Mouse (Mus musculus) MEL-GATA-1-ER (cell line): Measurements from ENCODE around the gene Ahsa1.
"Not testable (repeated sequence)": the region's sequence is repeated elsewhere in the genome, so short reads cannot be mapped to it uniquely, and the experiment has no call there.

Experiments used
- DNase-seq: peaks from one replicate; pipeline ENCODE4 v3.0.0-alpha.2; 2012; ENCODE audit warnings: low read depth; ENCODE audit errors: extremely low read depth

The Ahsa1 gene

GRCm38 (mm10) chr12:87279879-87280278 is 13.6 kb downstream of the Ahsa1 start:
- no peak for DNase-seq

- no peak for DNase-seq
Measured at GRCm38 (mm10) chr12:87281766-87282165, 15.5 kb downstream of the Ahsa1 start.

- DNase-seq: no peak
Measured at GRCm38 (mm10) chr12:87282743-87283142, 16.5 kb downstream of the Ahsa1 start.

GRCm38 (mm10) chr12:87283706-87284105 is 17.4 kb downstream of the Ahsa1 start:
- no peak for DNase-seq

- DNase-seq: no peak
Measured at GRCm38 (mm10) chr12:87284268-87284667, 18.0 kb downstream of the Ahsa1 start.

- DNase-seq: no peak
Measured at GRCm38 (mm10) chr12:87284726-87285125, 18.4 kb downstream of the Ahsa1 start.

- DNase-seq: no peak
Measured at GRCm38 (mm10) chr12:87289100-87289499, 22.8 kb downstream of the Ahsa1 start.

- no peak for DNase-seq
Measured at GRCm38 (mm10) chr12:87293934-87294333, 27.7 kb downstream of the Ahsa1 start.

- DNase-seq: no peak
Measured at GRCm38 (mm10) chr12:87299037-87299656, 32.9 kb downstream of the Ahsa1 start.

- no peak for DNase-seq
Measured at GRCm38 (mm10) chr12:87299657-87300440, 33.6 kb downstream of the Ahsa1 start, which contains the start of gene Ism2. Gene Ism2 (minus strand): TSS chr12:87299705.

GRCm38 (mm10) chr12:87300441-87300690 is 34.1 kb downstream of the Ahsa1 start:
- DNase-seq: no peak

- DNase-seq: no peak
Measured at GRCm38 (mm10) chr12:87301189-87301588, 34.9 kb downstream of the Ahsa1 start.

GRCm38 (mm10) chr12:87305767-87306583 is 39.7 kb downstream of the Ahsa1 start:
- no peak for DNase-seq

GRCm38 (mm10) chr12:87306584-87306844 is 40.2 kb downstream of the Ahsa1 start:
- not testable (repeated sequence) for DNase-seq

- DNase-seq: no peak
Measured at GRCm38 (mm10) chr12:87313098-87313497, 46.8 kb downstream of the Ahsa1 start.

- no peak for DNase-seq
Measured at GRCm38 (mm10) chr12:87317951-87318350, 51.7 kb downstream of the Ahsa1 start.

GRCm38 (mm10) chr12:87319229-87319628 is 53.0 kb downstream of the Ahsa1 start:
- no peak for DNase-seq
